Mouse (Mus musculus): ENCODE data around the gene Dnajb8. TPM values are rescaled to one million over a fixed set of nuclear protein-coding genes. Genes with fewer than 3 reads are reported as not detected.

Gene Dnajb8
- polyA plus RNA-seq (2012; rRNA removed) = not detected in 2 replicates

GRCm38 (mm10) chr6:88221968-88222367 lies at the start of gene Dnajb8:
Gene Dnajb8 (plus strand): TSS chr6:88222268.

GRCm38 (mm10) chr6:88193433-88194052 lies 28.5 kb upstream of the Dnajb8 start, which contains the start of gene Gata2:
Gene Gata2 (plus strand): TSS chr6:88193891.

Other genes starting within 250 kb of the Dnajb8 start
- 8.3 and 10.2 TPM in 2 replicates for gene H1fx, start 240.6 kb upstream of the Dnajb8 start, polyA plus RNA-seq (2012; rRNA removed)
- gene Rab7, start 177.0 kb upstream of the Dnajb8 start, polyA plus RNA-seq (2012; rRNA removed) = 48.4 and 57.2 TPM in 2 replicates
- gene Rpn1, start 137.8 kb upstream of the Dnajb8 start, polyA plus RNA-seq (2012; rRNA removed) = 63.1 and 77.8 TPM in 2 replicates
- 9.9 and 12.1 TPM in 2 replicates for gene Gata2, start 28.4 kb upstream of the Dnajb8 start, polyA plus RNA-seq (2012; rRNA removed)
- 9.1 and 9.4 TPM in 2 replicates for gene Eefsec, start 224.3 kb downstream of the Dnajb8 start, polyA plus RNA-seq (2012; rRNA removed)
- gene Ruvbl1, start 243.1 kb downstream of the Dnajb8 start, polyA plus RNA-seq (2012; rRNA removed) = 7.0 and 7.6 TPM in 2 replicates